Mouse (Mus musculus): ENCODE data around the gene Poln. TPM values are rescaled to one million over a fixed set of nuclear protein-coding genes. Genes with fewer than 3 reads are reported as not detected.

Poln gene
- polyA plus RNA-seq (2012; rRNA removed) = 0.16 and 0.25 TPM in 2 replicates

DNA sequence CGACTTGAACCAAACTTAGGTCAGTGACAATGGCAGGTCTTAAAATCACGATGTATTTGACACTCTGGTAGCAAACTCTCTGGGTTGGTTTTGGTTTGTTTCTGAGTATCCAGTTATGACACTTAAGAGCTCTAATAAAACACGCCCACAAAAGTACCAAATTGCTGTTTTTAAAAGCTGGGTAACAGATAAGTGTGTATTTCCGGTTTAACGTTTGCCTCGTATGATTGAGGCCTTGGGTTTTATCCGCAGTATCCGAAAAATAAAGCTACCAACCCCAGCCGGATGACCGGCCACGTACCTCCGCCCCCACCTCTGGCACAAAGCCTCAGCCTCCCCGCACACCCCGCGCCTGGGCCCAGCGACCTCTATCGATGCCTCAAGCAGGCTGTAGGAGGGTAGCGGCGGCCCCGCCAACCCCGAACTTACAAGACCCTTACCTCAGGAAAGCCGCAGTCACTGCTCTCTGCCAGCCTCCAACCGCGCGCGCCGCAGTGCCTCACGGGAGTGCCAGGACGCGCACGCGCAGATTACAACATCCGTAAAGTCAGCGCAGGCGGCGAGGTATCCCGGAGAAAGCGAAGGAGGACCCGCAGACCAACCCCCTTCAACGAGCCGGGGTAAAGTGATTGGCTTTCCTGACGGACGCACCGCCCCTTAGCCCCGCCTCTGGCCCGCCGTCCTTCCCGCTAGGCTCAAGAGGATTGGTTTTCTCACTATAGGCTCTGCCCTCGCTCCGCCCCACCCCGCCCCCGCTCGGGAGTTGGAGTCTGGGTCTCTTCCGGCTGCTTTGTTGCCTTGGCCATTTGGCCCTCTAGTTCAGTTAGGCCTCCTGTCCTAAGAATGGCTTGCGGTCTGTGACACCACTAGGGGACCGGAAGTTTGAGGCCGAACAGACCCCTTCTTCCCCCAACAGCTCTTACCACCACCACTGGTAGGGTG, at the start of gene Poln, which contains the start of gene Haus3:
Gene Poln (minus strand): TSS at position 499 of the 942 bp plus-strand sequence.
Gene Haus3 (minus strand): TSS at position 578 of the 942 bp plus-strand sequence.

DNA sequence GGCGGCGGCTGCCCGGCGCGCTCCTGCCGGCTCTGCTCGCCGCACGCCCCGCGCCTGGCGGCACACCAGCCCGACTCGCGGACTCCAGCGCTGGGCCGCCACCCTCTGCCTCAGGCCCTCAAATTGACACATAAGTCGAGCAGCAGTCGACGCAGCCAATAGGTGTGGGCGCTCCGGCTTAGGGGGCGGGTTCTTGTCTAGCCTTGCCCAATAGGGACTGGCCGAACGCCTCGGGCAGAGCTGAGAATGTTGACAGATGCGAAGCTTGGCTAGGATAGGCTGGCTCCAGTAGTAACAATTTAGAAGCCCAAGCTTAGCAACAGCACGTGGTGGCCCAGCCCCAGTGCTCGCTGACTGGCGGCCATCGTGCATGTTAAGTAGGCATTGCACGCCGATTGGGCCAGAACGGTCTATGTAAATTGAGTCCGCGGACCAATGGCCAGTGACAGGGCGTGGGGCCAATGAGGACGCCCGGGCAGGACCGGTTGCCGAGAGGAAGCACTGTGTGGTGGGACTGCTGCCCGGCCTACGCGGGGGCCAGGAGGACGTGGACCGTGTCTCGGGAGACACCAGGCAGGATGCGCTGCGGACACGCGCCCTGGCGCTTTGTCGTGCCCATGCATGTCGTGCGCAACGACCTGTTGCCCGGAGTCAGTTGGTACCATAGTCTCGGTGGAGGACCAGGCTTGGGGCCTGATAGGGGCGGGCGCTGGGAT, 18.5 kb upstream of the Poln start, which contains the start of gene Mxd4:
Gene Mxd4 (minus strand): TSS at position 120 of the 716 bp plus-strand sequence.

DNA sequence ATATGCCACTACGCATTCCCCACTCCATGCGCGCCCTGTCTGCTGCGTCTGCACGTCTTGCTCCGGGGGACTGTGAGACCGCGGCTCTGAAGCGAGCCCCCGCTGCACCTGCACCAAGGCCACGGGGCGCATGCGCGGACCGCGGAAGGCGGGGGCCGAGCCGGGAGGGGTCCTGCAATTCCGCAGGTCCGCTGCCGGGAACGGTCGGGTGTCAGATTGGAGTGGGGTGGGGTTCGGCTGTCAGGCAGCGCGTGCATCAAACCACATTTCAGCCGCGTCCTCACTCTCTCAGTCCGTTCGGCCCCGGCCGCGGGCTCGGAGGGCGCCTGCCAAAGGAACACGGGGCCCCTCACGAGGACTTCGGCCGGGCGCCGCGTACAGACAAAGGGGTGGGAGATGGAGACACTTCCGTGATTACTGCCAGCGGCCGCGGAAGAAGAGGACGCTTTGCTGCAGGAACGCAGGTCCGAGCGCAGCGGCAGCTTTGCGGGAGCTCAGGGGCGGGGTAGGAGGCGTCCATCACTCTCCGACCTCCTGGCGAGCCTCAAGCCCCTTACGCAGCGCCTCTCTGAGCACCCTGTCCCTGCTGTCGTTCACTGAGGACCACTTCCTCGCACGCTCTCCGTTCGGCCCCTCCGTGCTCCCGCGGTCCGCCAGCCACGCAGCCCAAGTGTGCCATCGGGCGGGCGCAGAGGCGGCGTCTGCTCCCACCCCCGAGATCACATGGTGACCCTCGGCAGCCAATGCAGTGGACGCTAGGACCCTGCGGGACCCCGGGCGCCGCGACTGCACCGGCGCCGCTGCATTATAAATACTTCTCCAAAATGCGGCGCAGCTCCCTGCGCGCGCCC, 173.2 kb downstream of the Poln start, which contains the start of gene Nat8l:
Gene Nat8l (plus strand): TSS at position 142 of the 851 bp plus-strand sequence.

DNA sequence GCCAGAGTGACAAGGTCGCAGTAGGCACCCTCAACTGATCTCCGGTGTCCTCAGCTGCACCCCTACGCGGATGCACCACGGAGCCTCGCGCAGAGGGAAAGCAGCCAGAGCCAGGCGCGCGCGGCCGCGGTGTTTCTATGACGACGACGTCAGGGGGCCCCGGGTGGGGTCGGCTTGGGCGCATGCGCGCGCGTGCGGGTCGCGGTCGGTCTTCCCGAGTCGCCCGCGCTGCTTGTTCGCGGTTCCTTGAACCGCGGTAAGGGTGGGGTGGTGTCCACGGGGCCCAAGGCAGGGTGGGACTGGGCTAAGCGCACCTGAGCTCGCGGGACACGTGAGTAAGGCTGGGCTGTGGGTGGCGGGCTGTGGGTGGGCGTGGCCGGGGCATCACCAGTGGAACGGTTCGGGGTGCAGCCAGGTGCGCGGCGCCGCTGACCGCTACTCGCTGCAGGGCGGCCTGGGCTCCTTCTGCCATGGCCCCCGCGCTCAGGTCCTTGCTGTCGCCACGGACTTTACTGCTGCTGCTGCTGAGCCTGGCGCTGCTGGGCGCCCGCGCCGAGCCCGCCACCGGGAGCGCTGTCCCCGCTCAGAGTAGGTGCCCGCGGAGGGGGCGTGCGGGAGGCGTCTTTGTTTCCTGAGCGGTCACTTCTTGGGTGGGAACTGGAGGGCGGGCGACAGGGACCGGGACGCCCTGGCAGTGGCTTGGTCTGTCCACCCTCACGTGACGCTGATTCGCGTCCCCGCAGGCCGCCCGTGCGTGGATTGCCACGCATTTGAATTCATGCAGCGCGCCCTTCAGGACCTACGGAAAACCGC, 185.7 kb downstream of the Poln start, which contains the start of gene Gm1673:
Gene Gm1673 (plus strand): TSS at position 125 of the 813 bp plus-strand sequence.

Other genes starting within 250 kb of the Poln start
- 20.0 and 22.7 TPM in 2 replicates for gene Nelfa, start 233.0 kb downstream of the Poln start, polyA plus RNA-seq (2012; rRNA removed)
- gene Gm1673, start 186.0 kb downstream of the Poln start, polyA plus RNA-seq (2012; rRNA removed) = 2.5 and 3.2 TPM in 2 replicates
- 0.11 and 0.13 TPM in 2 replicates for gene Nat8l, start 173.5 kb downstream of the Poln start, polyA plus RNA-seq (2012; rRNA removed)
- 9.7 and 11.9 TPM in 2 replicates for gene Haus3, start 79 bp upstream of the Poln start, polyA plus RNA-seq (2012; rRNA removed)
- 5.4 and 6.9 TPM in 2 replicates for gene Mxd4, start 18.3 kb upstream of the Poln start, polyA plus RNA-seq (2012; rRNA removed)
- 0.02 and 0.06 TPM in 2 replicates for gene Zfyve28, start 119.0 kb upstream of the Poln start, polyA plus RNA-seq (2012; rRNA removed)
- gene Cfap99, start 119.2 kb upstream of the Poln start, polyA plus RNA-seq (2012; rRNA removed) = not detected in 2 replicates
- 51.7 and 56.1 TPM in 2 replicates for gene Rnf4, start 166.8 kb upstream of the Poln start, polyA plus RNA-seq (2012; rRNA removed)
- gene Fam193a, start 200.5 kb upstream of the Poln start, polyA plus RNA-seq (2012; rRNA removed) = 6.8 and 7.0 TPM in 2 replicates

All from liver, embryonic 14 days (tissue).